Mouse (Mus musculus) T-helper 1 cell (primary cell): ENCODE measurements at regions not wholly inside any gene's neighbourhood (a gene's known extent, or its start where the extent isn't known, plus 50 kb on each side); places are given as distances from the start of the nearest gene placed in this dataset.

Experiments used
- in situ Hi-C: fragments of 300-600 bp; cut with MboI, MseI; formaldehyde crosslinking; loops from one replicate; pipeline ENCODE4 v1.15.1; 2025; ENCODE audit warnings: high pct_unique_total_duplicates

DNA sequence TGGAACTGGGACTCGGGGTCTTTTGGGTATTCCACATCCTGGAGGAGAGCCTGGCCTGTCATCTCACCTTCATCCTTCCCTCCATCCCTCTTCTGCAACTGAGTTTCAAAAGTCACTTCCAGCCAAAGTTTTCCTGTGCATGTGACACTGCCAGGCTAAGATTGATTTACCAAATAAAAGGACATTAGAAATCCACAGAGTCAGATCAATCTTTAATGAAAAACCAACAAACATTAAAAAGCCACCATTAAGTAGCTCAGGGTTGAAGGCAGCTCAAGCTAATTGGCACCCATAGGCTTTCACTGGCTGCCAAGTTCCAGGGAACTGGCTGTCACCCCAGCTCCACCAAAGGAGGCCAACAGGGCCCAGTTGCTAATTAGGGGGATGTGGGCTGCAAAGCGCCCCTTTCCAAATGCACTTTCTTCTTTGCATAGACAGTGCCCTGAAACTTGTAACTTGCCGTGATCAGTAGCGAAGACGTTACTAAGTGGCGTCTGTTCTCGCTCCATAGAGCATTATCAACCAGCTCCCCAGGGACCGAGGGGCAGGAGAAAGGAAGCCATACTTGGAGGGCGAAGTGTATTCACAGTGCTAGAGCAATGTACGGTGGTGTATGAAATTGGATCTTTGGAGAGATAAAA, 464.6 kb upstream of the Gm19410 start:
- in situ Hi-C loops: loop anchor here (5.0 kb wide), 1 partner anchor 36 kb away; no protein-coding TSS in a partner anchor

DNA sequence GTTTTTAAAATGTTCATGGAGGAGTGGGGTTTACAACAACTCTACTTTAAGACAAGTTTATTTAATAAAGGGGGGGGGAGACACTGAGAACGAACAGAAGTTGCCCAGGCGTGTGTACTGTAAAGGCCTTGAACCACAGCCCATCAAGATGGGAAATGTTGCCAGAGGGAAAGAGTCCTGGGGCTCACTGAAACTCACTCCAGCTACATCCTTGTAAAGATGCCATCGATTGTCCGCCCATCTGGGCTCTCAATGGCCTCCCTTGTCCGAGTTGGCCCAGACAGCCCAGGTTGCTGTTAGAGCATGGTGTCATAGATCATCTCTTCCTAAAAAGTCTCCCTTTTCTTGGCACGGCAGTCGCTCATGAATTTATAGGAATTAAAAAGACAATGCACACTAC, 462.7 kb upstream of the Gm19410 start:
- in situ Hi-C loops: loop anchor here (5.0 kb wide), 1 partner anchor 34 kb away; no protein-coding TSS in a partner anchor

DNA sequence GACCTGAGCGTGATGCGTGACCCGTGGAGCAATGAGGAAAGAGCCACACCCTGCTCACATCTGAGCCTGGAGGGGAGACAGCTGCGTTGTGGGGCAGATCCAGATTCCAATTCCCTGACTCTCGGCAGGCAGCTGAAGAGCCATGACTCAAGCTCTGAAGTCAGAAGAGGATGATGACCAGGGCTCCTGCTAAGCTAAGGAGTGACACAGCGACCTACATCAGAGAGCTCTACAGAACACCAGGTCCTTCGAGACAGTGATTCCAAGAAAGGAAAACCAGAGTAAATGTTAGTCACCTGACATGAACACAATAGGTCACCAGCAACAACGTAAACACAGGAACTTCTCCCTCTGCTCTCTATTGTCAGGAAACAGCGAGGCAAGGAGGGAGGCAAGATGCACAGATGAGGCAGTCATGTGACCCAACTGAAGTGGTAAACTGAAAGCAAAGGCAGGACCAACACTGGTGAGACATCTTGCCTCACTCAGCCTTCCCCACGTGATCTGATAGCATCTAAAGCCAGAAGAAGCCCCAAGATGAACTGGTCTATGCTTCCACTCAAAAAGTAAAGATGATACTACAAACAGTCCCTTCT, 444.2 kb upstream of the Gm19410 start:
- in situ Hi-C loops: no loop called here

DNA sequence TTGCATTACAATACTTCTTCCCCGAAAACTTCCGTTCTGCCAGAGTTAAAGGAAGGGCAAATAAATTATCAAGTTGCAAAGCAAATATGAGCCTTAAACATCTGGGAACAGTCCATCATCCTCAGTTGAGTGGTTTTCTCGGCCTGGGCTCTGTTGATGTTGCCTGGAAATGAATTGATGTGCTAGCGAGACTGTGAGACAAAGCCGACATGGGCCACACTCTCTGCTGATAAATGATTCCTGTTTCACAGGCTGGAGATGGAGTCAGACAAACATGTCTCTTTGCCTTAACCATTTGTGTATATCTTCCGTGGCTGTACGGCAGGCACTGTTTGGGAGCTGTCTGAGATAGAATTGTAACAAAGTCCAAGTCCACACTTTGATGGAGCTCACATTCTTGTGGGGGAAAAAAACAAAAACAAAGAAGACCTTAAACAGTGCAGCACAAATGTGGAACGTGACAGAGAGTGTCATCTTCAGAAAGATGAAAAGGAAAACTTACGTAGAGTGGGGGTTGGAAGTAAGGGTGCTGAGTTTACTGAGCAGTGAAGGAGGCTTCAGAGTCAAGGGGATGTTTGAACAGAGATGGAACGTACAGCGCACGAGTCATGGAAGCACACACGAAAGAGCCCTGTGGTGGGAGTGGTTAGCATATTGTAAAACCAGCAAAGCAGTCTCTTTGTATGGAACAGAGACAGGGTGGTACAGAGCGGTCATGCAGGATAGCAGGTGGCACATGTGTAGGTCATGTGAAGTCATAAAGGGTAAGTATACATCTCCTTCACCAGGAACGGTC, 442.2 kb upstream of the Gm19410 start:
- in situ Hi-C loops: no loop called here
